Mouse (Mus musculus): ENCODE measurements around the gene Map2. TPM values are rescaled to one million over a fixed set of nuclear protein-coding genes. Genes with fewer than 3 reads are reported as not detected.

Map2 gene
- polyA plus RNA-seq, 1 experiment from 2014 or later: 21.0 TPM

DNA sequence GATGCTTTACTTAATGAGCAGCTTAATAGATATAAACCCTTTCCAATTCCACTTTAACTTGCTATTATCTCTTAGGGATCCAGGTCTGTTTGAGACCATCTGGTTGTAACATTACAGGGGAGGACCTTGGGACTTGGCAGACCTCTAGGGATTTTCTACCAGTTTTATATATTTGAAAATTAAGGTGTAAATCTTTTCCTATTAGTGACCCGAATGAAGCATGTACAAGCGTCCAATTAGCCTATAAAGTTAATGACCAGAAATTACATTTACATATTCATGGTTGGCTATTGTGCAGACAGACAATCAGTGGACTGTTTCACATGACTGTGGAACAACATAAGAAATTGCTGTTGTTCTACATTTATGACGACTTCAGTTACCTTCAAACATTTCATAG lies 88.1 kb downstream of the Map2 start:
- Histone ChIP-seq H3K9me3 (ENCODE audit: control insufficient read depth, low read depth, low read length) (no peaks in the 10 kb centered on the region), H3K36me3 (ENCODE audit: control insufficient read depth, insufficient read depth, low read length) (no peaks in the 10 kb centered on the region), H3K27ac (ENCODE audit: low read length) (no peak overlapping the region), H3K27me3 (ENCODE audit: control insufficient read depth, insufficient read depth, low read length) (no peaks in the 10 kb centered on the region), H3K4me1 (ENCODE audit: control insufficient read depth, insufficient read depth, low read length) (no peaks in the 10 kb centered on the region), H3K9ac (replicated peaks; ENCODE audit: low read depth, low read length) (no peak overlapping the region), H3K4me3 (ENCODE audit: low read depth, low read length) (no peak overlapping the region), H3K4me2 (replicated peaks; ENCODE audit: low read depth, low read length) (no peak overlapping the region)
- 83% methylated on average over 3 of the region's 3 CpGs for WGBS
- no peak for ATAC-seq (ENCODE audit: insufficient number of reproducible peaks, insufficient read depth, low FRiP score, low read depth)

DNA sequence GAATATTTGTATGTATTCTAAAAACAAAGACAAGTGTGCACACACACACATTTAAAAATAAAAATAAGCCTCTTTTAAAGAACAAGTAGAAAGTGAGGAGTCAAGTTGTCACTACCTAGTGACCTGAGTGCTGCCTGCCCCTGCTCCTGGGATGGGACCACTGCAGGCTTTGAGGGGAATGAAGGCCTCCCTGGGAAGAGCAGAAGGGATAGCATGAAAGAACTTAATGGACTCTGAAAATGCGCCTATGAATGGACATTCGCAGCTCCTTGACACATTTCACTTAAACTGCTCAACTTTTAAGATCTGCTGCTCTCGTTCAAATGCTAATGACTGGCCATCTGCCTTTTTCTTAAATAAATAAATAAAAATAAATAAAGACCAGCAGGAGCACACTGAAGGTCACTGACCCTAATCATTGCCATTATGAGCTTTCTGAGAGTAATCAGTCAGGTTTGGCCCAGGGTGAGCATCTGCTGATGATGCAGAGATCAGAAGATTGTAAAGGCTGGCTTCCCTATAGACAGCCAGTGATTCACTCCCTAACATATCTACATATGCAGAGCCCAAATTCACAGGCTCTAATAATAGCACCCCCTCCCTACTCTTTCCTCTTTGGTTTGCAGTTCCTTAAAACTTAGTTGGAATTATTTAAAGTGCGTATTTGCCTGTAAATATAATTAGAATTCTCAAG lies 91.3 kb downstream of the Map2 start:
- Histone ChIP-seq H3K4me2 (replicated peaks; ENCODE audit: low read depth, low read length) (no peak overlapping the region), H3K27me3 (ENCODE audit: control insufficient read depth, insufficient read depth, low read length) (no peaks in the 10 kb centered on the region), H3K4me3 (ENCODE audit: low read depth, low read length) (no peak overlapping the region), H3K9me3 (ENCODE audit: control insufficient read depth, low read depth, low read length) (no peaks in the 10 kb centered on the region), H3K27ac (ENCODE audit: low read length) (no peak overlapping the region), H3K4me1 (ENCODE audit: control insufficient read depth, insufficient read depth, low read length) (no peaks in the 10 kb centered on the region), H3K9ac (replicated peaks; ENCODE audit: low read depth, low read length) (no peak overlapping the region), H3K36me3 (ENCODE audit: control insufficient read depth, insufficient read depth, low read length) (no peaks in the 10 kb centered on the region)
- ATAC-seq (ENCODE audit: insufficient number of reproducible peaks, insufficient read depth, low FRiP score, low read depth): no peak
- WGBS: 64% methylated on average over 4 of the region's 4 CpGs

DNA sequence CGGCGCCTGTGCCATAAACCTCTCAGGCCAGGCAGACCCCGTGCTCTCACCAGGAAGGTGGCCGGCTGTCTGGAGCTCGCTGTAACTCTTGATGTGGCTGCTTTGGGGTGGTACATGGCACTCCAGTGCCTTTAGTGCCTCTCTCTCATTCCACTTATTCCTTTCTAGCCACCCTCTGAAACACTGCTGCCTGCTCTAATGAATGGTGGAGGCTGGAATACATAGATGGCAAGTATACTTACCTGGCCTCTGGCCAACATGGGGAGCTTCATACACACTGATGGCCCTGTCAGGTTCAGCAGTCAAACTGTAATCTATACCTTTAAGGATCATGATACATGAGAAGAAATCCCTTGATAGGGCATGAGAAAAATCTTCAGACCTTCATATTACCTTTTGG lies 102.6 kb downstream of the Map2 start:
- no peak overlapping the region for H3K9ac ChIP-seq (replicated peaks; ENCODE audit: low read depth, low read length)
- ATAC-seq (ENCODE audit: insufficient number of reproducible peaks, insufficient read depth, low FRiP score, low read depth): no peak
- no peaks in the 10 kb centered on the region for H3K36me3 ChIP-seq (ENCODE audit: control insufficient read depth, insufficient read depth, low read length)
- no peak overlapping the region for H3K4me2 ChIP-seq (replicated peaks; ENCODE audit: low read depth, low read length)
- H3K27ac ChIP-seq (ENCODE audit: low read length): no peak overlapping the region
- H3K9me3 ChIP-seq (ENCODE audit: control insufficient read depth, low read depth, low read length): no peaks in the 10 kb centered on the region
- H3K27me3 ChIP-seq (ENCODE audit: control insufficient read depth, insufficient read depth, low read length): no peaks in the 10 kb centered on the region
- no peaks in the 10 kb centered on the region for H3K4me1 ChIP-seq (ENCODE audit: control insufficient read depth, insufficient read depth, low read length)
- 80% methylated on average over 5 of the region's 5 CpGs for WGBS
- H3K4me3 ChIP-seq (ENCODE audit: low read depth, low read length): no peak overlapping the region

DNA sequence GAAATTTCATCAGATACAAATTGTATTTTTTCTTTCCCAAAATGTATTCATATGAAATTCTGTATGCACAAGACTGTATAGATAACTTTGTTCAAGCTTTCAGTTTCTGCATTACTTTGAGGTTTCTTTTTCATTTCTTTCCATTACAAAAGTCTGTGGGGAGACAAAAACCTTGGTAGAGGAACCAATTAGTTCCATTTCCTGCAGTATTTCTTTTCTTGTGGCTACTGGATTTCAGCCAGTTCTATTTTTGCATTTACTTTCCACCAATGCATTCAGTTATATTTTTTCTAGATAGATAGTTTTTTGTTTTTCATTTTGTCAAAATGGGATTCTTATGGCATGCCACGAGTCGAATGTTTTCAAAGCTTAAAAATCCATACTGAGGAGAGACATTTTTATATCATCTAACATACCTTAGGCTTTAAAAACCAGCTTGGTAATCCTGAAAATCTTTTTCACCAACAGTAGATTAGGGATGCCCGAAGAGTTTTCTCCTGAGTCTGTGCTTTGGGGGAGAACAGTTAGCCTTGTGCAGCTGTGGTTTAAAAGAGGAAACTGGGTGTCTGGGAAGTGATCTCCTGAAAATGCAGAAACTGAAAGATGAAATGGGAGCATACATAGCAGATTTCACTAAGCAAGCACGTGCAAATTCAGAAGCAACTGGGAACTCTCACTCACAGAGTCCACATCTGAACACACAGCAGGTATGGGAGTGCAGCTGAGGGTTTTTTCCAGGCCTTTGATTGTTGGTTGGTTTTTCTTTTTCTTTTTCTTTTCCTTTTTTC lies 104.3 kb downstream of the Map2 start:
- Histone ChIP-seq H3K27ac (ENCODE audit: low read length) (no peak overlapping the region), H3K9ac (replicated peaks; ENCODE audit: low read depth, low read length) (no peak overlapping the region), H3K4me2 (replicated peaks; ENCODE audit: low read depth, low read length) (no peak overlapping the region), H3K36me3 (ENCODE audit: control insufficient read depth, insufficient read depth, low read length) (no peaks in the 10 kb centered on the region), H3K27me3 (ENCODE audit: control insufficient read depth, insufficient read depth, low read length) (no peaks in the 10 kb centered on the region), H3K4me3 (ENCODE audit: low read depth, low read length) (no peak overlapping the region), H3K4me1 (ENCODE audit: control insufficient read depth, insufficient read depth, low read length) (no peaks in the 10 kb centered on the region), H3K9me3 (ENCODE audit: control insufficient read depth, low read depth, low read length) (no peaks in the 10 kb centered on the region)
- ATAC-seq (ENCODE audit: insufficient number of reproducible peaks, insufficient read depth, low FRiP score, low read depth): no peak
- 73% methylated on average over 4 of the region's 4 CpGs for WGBS

DNA sequence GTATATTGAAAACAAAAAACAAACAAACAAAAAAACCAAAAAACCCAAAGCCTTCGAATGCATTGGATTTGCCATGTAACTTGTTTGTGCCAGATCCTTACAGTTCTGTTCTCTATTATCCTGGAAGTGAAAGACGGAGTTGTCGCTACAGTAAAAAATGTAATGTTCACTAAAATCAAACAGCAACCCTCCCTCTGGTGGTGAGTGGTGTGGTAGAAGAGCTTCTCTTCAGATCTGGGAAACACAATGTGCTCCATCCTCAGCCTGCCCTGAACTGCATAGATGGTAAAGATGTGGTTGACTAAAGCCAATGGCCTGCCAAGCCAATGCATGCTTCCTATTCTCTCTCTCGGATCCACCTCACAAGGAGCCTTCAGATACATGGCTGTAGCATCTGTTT lies 105.1 kb downstream of the Map2 start:
- WGBS: 83% methylated on average over 4 of the region's 4 CpGs
- Histone ChIP-seq H3K36me3 (ENCODE audit: control insufficient read depth, insufficient read depth, low read length) (no peaks in the 10 kb centered on the region), H3K27ac (ENCODE audit: low read length) (no peak overlapping the region), H3K9ac (replicated peaks; ENCODE audit: low read depth, low read length) (no peak overlapping the region), H3K27me3 (ENCODE audit: control insufficient read depth, insufficient read depth, low read length) (no peaks in the 10 kb centered on the region), H3K4me2 (replicated peaks; ENCODE audit: low read depth, low read length) (no peak overlapping the region), H3K4me1 (ENCODE audit: control insufficient read depth, insufficient read depth, low read length) (no peaks in the 10 kb centered on the region), H3K4me3 (ENCODE audit: low read depth, low read length) (no peak overlapping the region), H3K9me3 (ENCODE audit: control insufficient read depth, low read depth, low read length) (no peaks in the 10 kb centered on the region)
- no peak for ATAC-seq (ENCODE audit: insufficient number of reproducible peaks, insufficient read depth, low FRiP score, low read depth)

DNA sequence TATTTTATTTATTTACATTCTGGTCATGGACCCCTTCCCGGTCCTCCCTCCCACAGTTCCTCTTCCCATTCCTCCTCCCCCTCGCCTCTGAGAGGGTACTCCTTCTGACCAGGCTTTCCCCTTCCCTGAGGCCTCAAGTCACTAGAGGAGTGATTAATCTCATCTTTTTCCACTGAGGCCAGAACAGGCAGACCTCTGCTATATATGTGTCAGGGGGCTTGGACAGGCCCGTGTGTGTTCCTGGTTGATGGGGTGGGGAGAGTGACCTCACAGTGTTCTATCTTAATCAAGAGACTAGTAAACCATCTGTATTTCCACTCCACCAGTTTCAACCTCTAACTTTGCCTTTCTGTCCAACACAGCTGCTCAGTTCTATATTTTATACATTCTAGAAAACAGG lies 107.4 kb downstream of the Map2 start:
- Histone ChIP-seq H3K4me2 (replicated peaks; ENCODE audit: low read depth, low read length) (no peak overlapping the region), H3K27me3 (ENCODE audit: control insufficient read depth, insufficient read depth, low read length) (no peaks in the 10 kb centered on the region), H3K36me3 (ENCODE audit: control insufficient read depth, insufficient read depth, low read length) (no peaks in the 10 kb centered on the region), H3K27ac (ENCODE audit: low read length) (no peak overlapping the region), H3K9me3 (ENCODE audit: control insufficient read depth, low read depth, low read length) (no peaks in the 10 kb centered on the region), H3K4me3 (ENCODE audit: low read depth, low read length) (no peak overlapping the region), H3K4me1 (ENCODE audit: control insufficient read depth, insufficient read depth, low read length) (no peaks in the 10 kb centered on the region), H3K9ac (replicated peaks; ENCODE audit: low read depth, low read length) (no peak overlapping the region)
- ATAC-seq (ENCODE audit: insufficient number of reproducible peaks, insufficient read depth, low FRiP score, low read depth): no peak
- WGBS: 38% methylated on average over 3 of the region's 3 CpGs

DNA sequence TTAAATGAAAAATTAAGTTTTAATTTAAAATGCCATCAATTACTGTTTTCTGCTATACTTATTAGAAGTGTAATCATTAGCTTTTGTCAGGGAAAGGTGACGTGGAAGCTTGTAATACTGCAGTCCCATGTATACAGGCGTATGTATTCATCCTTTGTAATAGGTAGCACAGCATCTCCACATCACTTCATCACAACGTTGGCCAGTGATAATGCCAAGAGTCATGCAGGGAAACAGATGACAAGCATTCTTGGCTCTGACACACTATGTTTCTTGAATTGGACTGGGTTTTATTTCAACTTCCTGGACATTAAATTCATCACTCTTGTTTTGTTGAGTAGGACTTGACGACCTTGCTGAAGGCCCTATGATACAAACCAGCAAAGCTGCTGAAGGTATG lies 113.9 kb downstream of the Map2 start:
- Histone ChIP-seq H3K4me3 (ENCODE audit: low read depth, low read length) (no peak overlapping the region), H3K36me3 (ENCODE audit: control insufficient read depth, insufficient read depth, low read length) (no peaks in the 10 kb centered on the region), H3K4me2 (replicated peaks; ENCODE audit: low read depth, low read length) (no peak overlapping the region), H3K9ac (replicated peaks; ENCODE audit: low read depth, low read length) (no peak overlapping the region), H3K9me3 (ENCODE audit: control insufficient read depth, low read depth, low read length) (no peaks in the 10 kb centered on the region), H3K27me3 (ENCODE audit: control insufficient read depth, insufficient read depth, low read length) (no peaks in the 10 kb centered on the region), H3K4me1 (ENCODE audit: control insufficient read depth, insufficient read depth, low read length) (no peaks in the 10 kb centered on the region), H3K27ac (ENCODE audit: low read length) (no peak overlapping the region)
- ATAC-seq (ENCODE audit: insufficient number of reproducible peaks, insufficient read depth, low FRiP score, low read depth): no peak
- WGBS: 81% methylated on average over 4 of the region's 4 CpGs

DNA sequence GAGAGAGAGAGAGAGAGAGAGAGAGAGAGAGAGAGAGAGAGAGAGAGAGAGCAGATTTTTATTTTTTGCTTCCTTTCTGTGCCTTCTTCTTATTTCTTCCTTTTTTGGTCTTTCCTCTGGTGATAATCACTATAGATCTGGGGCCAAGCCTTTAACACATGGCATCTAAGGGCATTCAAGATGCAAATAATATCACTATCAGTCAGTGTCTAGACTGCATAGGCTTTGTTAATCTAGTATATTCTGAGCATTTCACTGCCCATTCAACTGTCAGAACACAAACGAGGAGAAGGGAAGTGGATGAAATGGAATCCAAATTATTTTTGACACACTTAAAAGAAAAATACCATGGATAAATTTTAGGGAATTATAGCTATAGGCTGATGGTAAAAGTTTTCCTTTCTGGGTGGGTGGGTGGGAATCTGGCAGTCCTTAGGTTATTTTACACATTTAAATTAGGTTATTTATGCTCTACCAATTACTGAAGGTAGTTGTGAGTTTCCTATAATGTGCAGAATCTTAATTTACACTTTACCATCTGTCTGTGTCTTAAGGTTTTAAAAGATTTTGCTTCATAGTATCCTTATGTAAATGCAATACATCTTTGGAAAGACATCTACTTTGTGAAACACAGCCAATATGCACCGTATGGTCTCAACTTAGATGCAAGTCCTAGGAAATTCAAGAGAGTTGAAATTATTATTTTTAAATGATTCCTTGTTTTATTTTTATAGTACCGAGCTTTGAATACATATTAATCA lies 117.2 kb downstream of the Map2 start:
- Histone ChIP-seq H3K9ac (replicated peaks; ENCODE audit: low read depth, low read length) (no peak overlapping the region), H3K4me1 (ENCODE audit: control insufficient read depth, insufficient read depth, low read length) (no peaks in the 10 kb centered on the region), H3K27ac (ENCODE audit: low read length) (no peak overlapping the region), H3K27me3 (ENCODE audit: control insufficient read depth, insufficient read depth, low read length) (no peaks in the 10 kb centered on the region), H3K4me2 (replicated peaks; ENCODE audit: low read depth, low read length) (no peak overlapping the region), H3K36me3 (ENCODE audit: control insufficient read depth, insufficient read depth, low read length) (no peaks in the 10 kb centered on the region), H3K9me3 (ENCODE audit: control insufficient read depth, low read depth, low read length) (no peaks in the 10 kb centered on the region), H3K4me3 (ENCODE audit: low read depth, low read length) (no peak overlapping the region)
- ATAC-seq (ENCODE audit: insufficient number of reproducible peaks, insufficient read depth, low FRiP score, low read depth): no peak
- 61% methylated on average over 3 of the region's 3 CpGs for WGBS
